Mouse (Mus musculus) spleen, postnatal 14 days (tissue): ENCODE measurements around the gene Ankrd42.

Source experiments
- DNase-seq, 2 experiments: peaks; one replicate each; pipeline ENCODE4 v3.0.0; 2021 to 2022; ENCODE audit warnings: low spot score in 2 of 2

Ankrd42 gene

DNA sequence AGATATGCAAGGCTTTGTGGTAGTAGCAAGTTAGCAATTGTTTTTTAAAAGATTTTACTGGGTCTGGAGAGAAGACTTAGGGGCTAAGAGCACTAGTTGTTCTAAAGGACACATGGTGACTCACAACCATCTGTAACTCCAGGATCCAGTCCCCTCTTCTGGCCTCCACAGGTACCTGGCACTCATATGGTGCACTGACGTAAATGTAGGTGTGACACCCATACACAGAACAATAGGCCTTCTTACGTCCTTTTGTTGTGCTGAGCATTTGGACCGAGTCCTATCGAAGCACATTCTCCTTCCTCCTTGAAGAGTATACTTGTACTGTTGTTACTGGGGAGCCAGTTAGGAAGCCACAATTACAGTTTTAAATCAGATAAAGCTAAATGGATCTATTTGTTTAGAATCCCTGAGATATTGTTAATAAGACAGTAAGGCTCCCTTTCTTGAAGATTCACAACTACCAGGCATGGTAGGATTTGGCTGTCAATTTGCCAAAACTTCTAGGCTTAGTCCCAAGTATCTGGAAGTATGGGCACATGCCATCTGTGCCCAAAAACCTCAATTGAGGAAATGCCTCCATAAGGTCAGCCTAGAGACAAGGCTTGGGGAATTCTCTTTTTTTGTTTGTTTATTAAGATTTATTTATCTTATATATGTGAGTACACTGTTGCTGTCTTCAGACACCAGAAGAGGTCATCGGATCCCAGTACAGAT lies 56.3 kb downstream of the Ankrd42 start:
- DNase-seq = no peak

DNA sequence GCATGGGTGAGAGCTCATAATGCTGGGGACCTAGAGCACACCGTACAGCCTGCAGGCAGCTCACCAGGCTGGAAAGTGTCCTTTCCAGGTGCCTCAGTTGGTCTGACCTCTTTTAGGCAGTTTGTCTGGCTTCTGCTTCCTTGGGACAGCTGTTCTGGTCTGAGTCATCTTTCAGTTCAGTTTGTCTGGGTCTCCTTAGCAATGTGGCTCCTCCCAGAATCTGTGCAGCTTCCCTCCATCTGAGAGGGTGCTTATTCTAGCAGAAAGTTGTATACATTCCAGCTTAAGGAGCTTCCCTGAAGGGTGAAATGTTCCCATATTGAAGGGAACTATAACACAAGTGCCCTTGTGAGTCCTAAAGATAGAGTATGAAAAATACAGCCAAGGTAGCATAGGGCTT lies 70.2 kb downstream of the Ankrd42 start:
- no peak for DNase-seq

DNA sequence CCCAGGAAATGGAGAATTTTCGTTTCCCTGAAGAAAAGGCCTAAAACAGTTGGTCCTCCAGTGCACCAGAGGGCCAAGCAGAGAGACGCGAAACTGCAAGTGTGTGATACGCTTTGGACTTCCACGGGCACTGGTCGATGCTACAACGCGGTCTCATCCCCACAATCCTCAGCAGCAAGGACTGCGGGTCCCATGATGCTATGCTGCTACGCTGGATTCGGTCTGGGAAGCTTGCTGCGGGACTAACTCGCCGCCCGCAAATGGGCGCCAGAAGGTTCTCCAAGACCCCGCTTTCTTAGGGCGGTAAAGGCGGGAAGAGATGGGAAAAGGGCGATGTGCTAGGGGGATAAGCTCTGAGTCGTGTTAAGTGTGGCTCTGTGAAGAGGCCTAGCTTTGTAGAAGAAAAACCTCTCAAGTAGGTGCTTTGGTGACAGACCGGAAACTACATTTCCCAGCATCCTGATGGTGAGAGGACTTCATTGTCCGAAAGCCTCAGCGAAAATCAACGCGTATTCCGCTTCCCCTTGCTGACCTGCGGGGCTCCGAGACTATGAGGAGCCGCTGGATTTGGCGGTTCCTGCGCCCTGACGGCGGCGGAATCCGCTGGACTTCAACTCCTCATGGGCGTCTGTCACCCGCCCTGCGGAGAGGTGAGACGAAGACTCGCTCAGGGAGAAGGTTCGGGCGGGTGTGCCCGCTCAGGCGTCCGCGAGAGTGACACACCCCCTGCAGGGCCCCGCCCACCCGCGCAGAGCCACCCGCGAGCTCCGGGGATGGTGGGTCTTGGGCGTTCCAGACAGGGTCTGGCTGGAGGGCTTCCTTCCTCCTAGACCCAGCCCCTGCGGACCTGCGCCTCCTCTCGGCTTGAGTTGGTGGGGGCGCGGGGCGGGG lies 75.7 kb downstream of the Ankrd42 start, which contains the start of gene Ccdc90b:
Gene Ccdc90b, plus strand, starts transcription at position 164 of the 891 bp plus-strand sequence.
- peak; percentile 50 to 59 for DNase-seq

DNA sequence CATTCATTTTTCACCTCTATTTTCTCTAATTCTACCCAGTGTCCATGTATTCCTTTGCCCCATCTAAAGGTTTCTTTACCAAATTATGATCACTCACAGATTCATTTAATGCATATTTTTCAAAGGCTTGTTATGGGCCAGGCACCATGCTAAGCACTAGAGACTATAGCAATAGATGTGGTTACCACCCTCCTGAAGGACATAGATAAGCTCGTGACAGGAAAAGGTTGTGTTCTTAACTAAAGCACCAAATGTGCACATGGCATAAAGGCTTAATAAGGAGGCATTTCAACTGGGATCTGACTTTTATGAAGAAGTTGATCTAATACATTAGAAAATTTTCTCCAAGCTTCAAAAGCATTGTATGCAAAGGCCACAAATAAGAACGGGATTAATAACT lies 78.2 kb downstream of the Ankrd42 start:
- no peak for DNase-seq

DNA sequence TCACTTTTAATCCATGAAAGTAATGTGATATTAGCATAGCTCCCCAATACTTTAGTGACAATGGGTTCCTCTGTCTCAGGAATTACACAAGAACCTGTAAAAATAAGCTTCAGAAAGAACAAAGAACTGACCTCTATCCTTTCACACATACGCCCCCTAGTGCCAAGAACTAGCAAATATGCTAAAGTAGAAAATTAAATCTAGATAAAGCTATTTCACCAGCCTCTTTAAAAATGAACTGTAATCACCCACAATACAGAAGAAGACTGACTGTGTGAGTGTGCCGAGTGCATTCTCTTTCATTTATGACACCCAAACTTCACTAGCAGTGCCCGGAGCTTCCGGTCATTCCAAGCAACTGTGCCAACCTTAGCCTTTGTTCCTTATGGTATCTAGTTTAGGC lies 86.0 kb downstream of the Ankrd42 start:
- no peak for DNase-seq

DNA sequence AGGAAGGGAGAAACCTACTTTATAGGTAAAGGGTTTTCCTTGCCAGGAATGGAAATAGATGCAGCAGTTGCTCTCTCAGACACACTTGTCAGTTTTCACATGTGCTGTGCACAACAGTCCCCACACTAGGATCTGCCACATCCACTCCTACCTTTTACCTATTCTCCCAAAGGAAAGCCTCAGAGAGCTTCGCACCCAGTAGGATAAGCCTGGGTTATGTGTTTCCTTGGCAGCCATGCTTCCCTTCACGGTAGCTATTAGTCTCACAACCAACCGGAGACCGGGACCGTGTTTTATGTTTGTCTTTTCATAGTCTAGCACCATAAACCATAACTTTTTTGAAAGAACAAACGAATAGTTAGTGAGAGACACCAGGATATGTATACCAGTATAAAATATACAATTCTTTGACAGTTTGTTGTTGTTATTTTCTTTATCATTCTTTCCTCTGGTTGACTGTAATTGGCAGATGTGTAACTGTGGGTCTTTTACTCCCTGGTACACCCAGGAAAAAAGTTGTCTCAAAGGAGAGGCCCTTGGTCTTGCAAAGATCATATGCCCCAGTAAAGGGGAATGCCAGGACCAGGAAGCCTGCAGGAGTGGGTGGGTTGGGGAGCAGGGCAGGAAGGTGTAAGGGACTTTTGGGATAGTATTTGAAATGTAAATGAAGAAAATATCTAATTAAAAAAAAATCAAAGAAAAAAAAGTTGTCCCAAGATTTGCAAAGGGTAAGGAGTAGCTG lies 86.5 kb downstream of the Ankrd42 start:
- no peak for DNase-seq

DNA sequence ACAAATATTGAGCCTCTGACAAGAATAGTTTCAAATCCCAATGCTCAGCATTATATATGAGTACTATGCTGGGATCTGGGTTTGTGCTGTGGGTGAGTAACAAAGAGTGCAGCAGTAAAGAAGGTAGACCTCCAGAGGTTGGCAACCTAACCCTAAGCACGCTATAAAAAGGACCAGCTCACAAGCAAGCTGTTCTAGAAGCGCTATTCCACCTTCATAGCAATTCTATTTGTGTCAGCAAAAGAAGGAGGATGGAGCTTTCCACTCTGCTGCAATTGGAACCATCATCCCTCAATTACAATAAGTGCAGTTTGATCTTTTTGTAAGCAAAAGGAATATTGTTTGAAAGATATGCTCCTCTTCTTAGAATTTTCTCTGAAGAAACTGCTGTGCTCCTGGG lies 90.2 kb downstream of the Ankrd42 start:
- DNase-seq = no peak

DNA sequence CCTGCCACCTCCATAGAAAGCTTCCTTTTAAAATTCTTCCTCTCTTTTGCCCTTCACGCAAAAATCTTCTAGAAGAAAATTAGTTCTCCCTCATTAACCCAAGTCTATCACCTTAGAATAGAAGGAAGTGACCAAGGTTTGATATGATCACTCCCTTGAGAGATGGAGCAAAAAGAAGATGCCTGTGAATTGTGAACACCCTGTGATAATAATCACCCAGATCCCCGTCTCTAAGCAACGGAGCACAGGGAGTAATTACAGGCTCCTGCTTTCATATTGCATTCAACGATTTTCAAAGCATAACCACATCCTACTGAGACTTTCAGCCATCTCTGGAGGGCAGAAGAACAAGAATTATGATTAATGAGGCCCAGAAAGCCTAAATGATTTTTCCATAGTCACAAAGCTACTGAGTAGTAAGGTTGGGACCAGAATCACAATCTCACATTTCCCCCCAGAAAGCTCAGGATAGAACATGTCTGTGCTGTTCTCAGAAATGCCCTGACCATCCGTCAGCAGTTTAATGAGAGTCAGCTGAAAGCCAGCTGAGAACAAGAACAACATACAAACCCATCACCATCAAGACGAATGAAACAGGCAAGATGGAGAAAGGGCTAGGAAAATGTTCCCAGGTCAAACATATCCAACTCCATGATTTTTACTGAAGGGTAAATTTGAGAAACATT lies 104.4 kb downstream of the Ankrd42 start:
- DNase-seq = no peak
